Mouse (Mus musculus): ENCODE data around the gene Klrb1c. TPM values are rescaled to one million over a fixed set of nuclear protein-coding genes. Genes with fewer than 3 reads are reported as not detected.
A peak's percentile ranks its signal among the peaks of the same experiment; 100 is the strongest.
"Not testable (repeated sequence)": the region's sequence is repeated elsewhere in the genome, so short reads cannot be mapped to it uniquely, and the experiment has no call there.

The Klrb1c gene
- polyA plus RNA-seq, 1 experiment from 2014 or later = 0.05 TPM

DNA sequence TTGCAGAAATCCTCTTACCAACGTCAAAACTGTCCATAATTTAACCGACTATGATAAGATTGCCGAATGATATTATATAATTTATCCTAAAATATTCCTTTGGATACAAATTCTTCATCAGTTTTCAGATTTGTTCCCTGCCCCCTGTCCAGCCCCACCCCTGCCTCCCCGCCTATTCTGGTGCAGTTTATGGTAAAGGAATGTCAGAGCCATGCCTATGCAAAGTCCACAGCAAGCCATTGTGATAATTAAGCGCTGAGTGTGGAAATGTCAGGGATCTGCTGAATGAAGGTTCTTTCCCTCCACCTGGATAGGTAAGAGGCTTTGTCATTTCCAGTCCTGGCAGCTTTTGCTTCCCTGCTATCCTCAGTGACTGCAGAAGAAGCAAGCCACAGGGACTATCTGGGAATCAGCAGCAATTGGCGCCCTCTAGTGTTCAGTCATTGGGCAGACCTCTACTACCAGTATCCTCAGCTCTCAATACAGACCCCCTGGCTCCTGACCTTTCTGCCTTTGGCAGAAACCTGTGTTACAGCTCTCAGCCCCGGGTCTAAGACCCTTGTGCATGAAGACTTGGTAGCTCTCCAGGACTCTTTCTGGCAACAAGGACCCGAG lies 35.3 kb downstream of the Klrb1c start:
- H3K36me3 ChIP-seq; H3K27me3 ChIP-seq; H3K9me3 ChIP-seq (replicated peaks); H3K4me1 ChIP-seq; H3K27ac ChIP-seq (replicated peaks); H3K9ac ChIP-seq: not testable (repeated sequence)
- ATAC-seq (ENCODE audit: insufficient number of reproducible peaks, low FRiP score, low TSS enrichment, low read depth) = peak; percentile 89
- H3K4me2 ChIP-seq (replicated peaks) = peak overlapping the region; percentile 21; the same call in 1 of the 2 replicates
- WGBS = 33% methylated on average over 8 of the region's 8 CpGs
- H3K4me3 ChIP-seq (replicated peaks) = peak overlapping the region; percentile 14; the same call in 1 of the 2 replicates

DNA sequence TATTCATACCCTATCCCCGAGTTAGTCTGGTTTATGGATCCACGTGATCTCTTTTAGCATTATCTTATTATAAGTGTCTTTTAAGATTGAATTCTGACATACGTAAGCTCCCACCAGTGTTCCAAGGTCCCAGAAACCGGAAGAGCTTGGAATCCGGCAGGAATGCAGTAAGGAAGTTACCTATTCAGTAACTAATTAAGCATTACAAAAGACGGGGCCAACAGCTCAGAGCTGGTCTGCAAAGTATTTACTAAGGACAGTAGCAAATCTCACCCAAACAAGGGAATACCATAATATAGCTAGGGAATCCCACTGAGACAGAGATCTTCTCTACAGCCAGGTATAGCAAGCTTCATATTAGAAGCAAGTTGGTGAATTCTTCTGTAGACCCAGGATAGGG lies 42.0 kb downstream of the Klrb1c start:
- WGBS = 79% methylated on average over 6 of the region's 6 CpGs
- H3K36me3 ChIP-seq = not testable (repeated sequence)

GRCm38 (mm10) chr6:128737445-128737844 lies 51.6 kb downstream of the Klrb1c start:
- no peak overlapping the region for H3K9ac ChIP-seq
- no peak overlapping the region for H3K27ac ChIP-seq (replicated peaks)
- no peak overlapping the region for H3K4me2 ChIP-seq (replicated peaks)
- H3K36me3 ChIP-seq = no peaks in the 10 kb centered on the region
- ATAC-seq (ENCODE audit: insufficient number of reproducible peaks, low FRiP score, low TSS enrichment, low read depth) = no peak
- H3K27me3 ChIP-seq = no peaks in the 10 kb centered on the region
- H3K4me3 ChIP-seq (replicated peaks) = no peak overlapping the region
- H3K4me1 ChIP-seq = no peaks in the 10 kb centered on the region
- H3K9me3 ChIP-seq (replicated peaks) = no peaks in the 10 kb centered on the region
- WGBS = 85% methylated on average over 7 of the region's 7 CpGs

More for the DNA sequence above, 42.0 kb downstream of the Klrb1c start:
- H3K4me2 ChIP-seq (replicated peaks); H3K27me3 ChIP-seq; H3K4me1 ChIP-seq; H3K4me3 ChIP-seq (replicated peaks); H3K9me3 ChIP-seq (replicated peaks); H3K9ac ChIP-seq; H3K27ac ChIP-seq (replicated peaks); ATAC-seq (ENCODE audit: insufficient number of reproducible peaks, low FRiP score, low TSS enrichment, low read depth): not testable (repeated sequence)

DNA sequence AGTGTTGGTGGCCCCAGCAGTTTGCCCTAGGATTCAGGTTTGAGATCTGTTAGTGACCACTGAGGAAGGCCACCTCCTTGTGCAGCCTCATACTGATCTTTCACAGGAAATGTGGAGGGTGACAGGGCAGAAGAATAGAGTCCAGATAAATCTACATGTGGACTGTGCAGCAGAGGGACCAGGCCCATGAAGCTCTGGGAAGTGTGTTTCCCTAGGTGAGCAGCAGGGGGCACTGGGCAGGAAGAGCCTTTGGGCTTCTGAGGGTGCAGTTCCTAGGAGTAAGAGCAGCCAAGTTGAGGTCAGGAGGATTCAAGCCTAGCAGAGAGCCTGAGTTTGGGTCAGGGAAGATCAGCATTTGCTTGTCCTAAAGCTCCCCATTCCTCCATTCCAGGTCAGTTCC lies 52.9 kb downstream of the Klrb1c start:
- no peak for ATAC-seq (ENCODE audit: insufficient number of reproducible peaks, low FRiP score, low TSS enrichment, low read depth)

DNA sequence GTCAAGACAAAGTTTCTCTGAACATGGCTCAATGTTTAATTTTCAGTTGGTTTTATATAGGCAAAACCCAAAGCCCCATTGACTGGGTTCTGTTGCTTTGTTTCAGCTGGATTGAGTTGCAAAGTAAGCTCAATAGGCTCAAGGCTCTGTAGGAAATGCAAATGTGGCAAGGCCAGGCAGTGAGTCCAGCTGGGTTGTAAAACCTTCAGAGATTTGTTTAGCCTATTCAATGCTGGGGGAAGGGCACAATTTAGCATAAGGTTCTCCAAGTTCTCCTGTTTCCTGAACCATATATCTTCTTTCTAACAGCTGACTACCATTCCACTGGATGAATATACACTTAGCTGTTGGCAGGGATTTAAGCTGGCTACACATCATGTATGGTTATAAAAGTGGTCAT lies 54.1 kb downstream of the Klrb1c start:
- no peak overlapping the region for H3K4me3 ChIP-seq (replicated peaks)
- no peak overlapping the region for H3K27ac ChIP-seq (replicated peaks)
- no peak for ATAC-seq (ENCODE audit: insufficient number of reproducible peaks, low FRiP score, low TSS enrichment, low read depth)
- H3K27me3 ChIP-seq = no peaks in the 10 kb centered on the region
- H3K9ac ChIP-seq = no peak overlapping the region
- H3K9me3 ChIP-seq (replicated peaks) = no peaks in the 10 kb centered on the region
- H3K4me2 ChIP-seq (replicated peaks) = no peak overlapping the region
- no peaks in the 10 kb centered on the region for H3K4me1 ChIP-seq
- no peaks in the 10 kb centered on the region for H3K36me3 ChIP-seq

More for the DNA sequence above, 52.9 kb downstream of the Klrb1c start:
- Histone ChIP-seq H3K4me2 (replicated peaks) (no peak overlapping the region), H3K27ac (replicated peaks) (no peak overlapping the region), H3K4me1 (no peaks in the 10 kb centered on the region), H3K4me3 (replicated peaks) (no peak overlapping the region), H3K9ac (no peak overlapping the region), H3K9me3 (replicated peaks) (no peaks in the 10 kb centered on the region), H3K36me3 (no peaks in the 10 kb centered on the region), H3K27me3 (no peaks in the 10 kb centered on the region)

GRCm38 (mm10) chr6:128733908-128734679 lies 54.9 kb downstream of the Klrb1c start:
- Histone ChIP-seq H3K27me3 (no peaks in the 10 kb centered on the region), H3K36me3 (no peaks in the 10 kb centered on the region), H3K27ac (replicated peaks) (no peak overlapping the region), H3K4me2 (replicated peaks) (no peak overlapping the region), H3K9me3 (replicated peaks) (no peaks in the 10 kb centered on the region), H3K4me3 (replicated peaks) (no peak overlapping the region), H3K9ac (no peak overlapping the region), H3K4me1 (no peaks in the 10 kb centered on the region)
- 70% methylated on average over 5 of the region's 5 CpGs for WGBS
- no peak for ATAC-seq (ENCODE audit: insufficient number of reproducible peaks, low FRiP score, low TSS enrichment, low read depth)

DNA sequence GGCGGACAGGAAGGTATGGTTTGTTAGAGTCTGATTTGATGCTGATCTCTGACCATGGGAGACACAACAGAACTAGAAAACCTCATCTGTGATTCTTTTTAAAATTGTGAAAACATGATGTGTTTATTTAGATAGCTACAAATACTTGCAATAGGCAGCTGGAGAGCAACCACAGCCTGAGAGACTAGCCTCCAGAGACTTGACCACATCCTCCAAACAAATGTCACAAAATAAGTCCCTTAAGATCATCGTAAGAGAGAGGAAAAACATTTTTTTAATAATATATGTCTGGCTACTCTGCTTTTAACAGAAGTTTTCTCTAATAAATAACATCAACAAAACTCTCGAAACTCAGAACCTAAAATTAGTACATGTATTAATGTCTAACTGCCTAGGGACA lies 57.0 kb downstream of the Klrb1c start:
- no peaks in the 10 kb centered on the region for H3K9me3 ChIP-seq (replicated peaks)
- 72% methylated on average over 3 of the region's 3 CpGs for WGBS
- no peak overlapping the region for H3K9ac ChIP-seq
- no peaks in the 10 kb centered on the region for H3K4me1 ChIP-seq
- H3K27me3 ChIP-seq = no peaks in the 10 kb centered on the region
- no peak for ATAC-seq (ENCODE audit: insufficient number of reproducible peaks, low FRiP score, low TSS enrichment, low read depth)
- H3K4me2 ChIP-seq (replicated peaks) = no peak overlapping the region
- no peak overlapping the region for H3K27ac ChIP-seq (replicated peaks)
- H3K4me3 ChIP-seq (replicated peaks) = no peak overlapping the region
- H3K36me3 ChIP-seq = no peaks in the 10 kb centered on the region

Other genes with a start within 250 kb of the Klrb1c start
- gene A2ml1, start 207.6 kb downstream of the Klrb1c start, polyA plus RNA-seq (2015; fragmentation: Nextera tagmentation; extraction: Ambion mirVana) = 6.8 and 10.3 TPM in 2 replicates
- gene Klrb1a, start 165.7 kb downstream of the Klrb1c start, polyA plus RNA-seq (2015; fragmentation: Nextera tagmentation; extraction: Ambion mirVana) = not detected in 2 replicates
- gene Clec2h, start 126.8 kb downstream of the Klrb1c start, polyA plus RNA-seq (2015; fragmentation: Nextera tagmentation; extraction: Ambion mirVana) = not detected in 2 replicates
- gene Klrb1, start 66.2 kb downstream of the Klrb1c start, polyA plus RNA-seq (2015; fragmentation: Nextera tagmentation; extraction: Ambion mirVana) = not detected in 2 replicates
- gene Gm44511, start 37.1 kb upstream of the Klrb1c start, polyA plus RNA-seq (2015; fragmentation: Nextera tagmentation; extraction: Ambion mirVana) = not detected in 2 replicates
- 0.34 TPM in 1 of 2 replicates, not detected in the other for gene Klrb1b, start 37.1 kb upstream of the Klrb1c start, polyA plus RNA-seq (2015; fragmentation: Nextera tagmentation; extraction: Ambion mirVana)
- gene Clec2i, start 98.4 kb upstream of the Klrb1c start, polyA plus RNA-seq (2015; fragmentation: Nextera tagmentation; extraction: Ambion mirVana) = 0.12 and 0.36 TPM in 2 replicates
- 0.38 and 0.49 TPM in 2 replicates for gene BC035044, start 101.9 kb upstream of the Klrb1c start, polyA plus RNA-seq (2015; fragmentation: Nextera tagmentation; extraction: Ambion mirVana)
- 3.7 and 5.6 TPM in 2 replicates for gene Clec2g, start 145.2 kb upstream of the Klrb1c start, polyA plus RNA-seq (2015; fragmentation: Nextera tagmentation; extraction: Ambion mirVana)